In genomic region chr2:166950853-166951648, GRCm38 (mm10) we compare ENCODE assay signal across 7 mouse cellular contexts. TPM values are rescaled to one million over a fixed set of nuclear protein-coding genes. Genes with fewer than 3 reads are reported as not detected.
DNase-seq lines count a peak whose midpoint lies in the region; TF ChIP-seq lines count a peak whose summit lies in the region.

No protein-coding gene starts in this region.

- 90% methylated on average over 14 of the region's 14 CpGs for WGBS in thymus, adult 2 months

- H3K4me1 ChIP-seq in thymus, adult 2 months (replicated peaks; ENCODE audit: control insufficient read depth, insufficient read depth, low read length), result no peaks in the 10 kb centered on the region

- H3K4me3 ChIP-seq in thymus, adult 2 months (ENCODE audit: control insufficient read depth, insufficient read depth, low read length), result no peak overlapping the region

- no peak for TF ChIP-seq POLR2A in thymus, adult 2 months (IDR thresholded peaks at IDR 0.05; ENCODE audit: control insufficient read depth, extremely low read depth, insufficient read depth, low read length, poor library complexity)

- intact Hi-C loops in left cerebral cortex, postnatal 36 days (cut with DNase I), result no loop called here

- H3K27me3 ChIP-seq in thymus, adult 2 months (ENCODE audit: control insufficient read depth, insufficient read depth, low read length), result no peaks in the 10 kb centered on the region

- no peak overlapping the region for H3K27ac ChIP-seq in thymus, adult 2 months (ENCODE audit: control insufficient read depth, insufficient read depth, low read length)

- DNase-seq in left cerebral cortex, adult 11 months (ENCODE audit: low spot score), result peak; percentile 29
- no peak for DNase-seq in left cerebral cortex, adult 8-10 months (ENCODE audit: low spot score in 2 of 2)
- DNase-seq in adrenal gland, postnatal 14 days, result peak; percentile 59
- DNase-seq in cerebellum, adult 9-10 months, result peak; percentile 43
- DNase-seq in left cerebral cortex, postnatal 36 days (ENCODE audit: low spot score in 2 of 2), result peak; percentile 39 to 55
- no peak for DNase-seq in thymus, adult 2 months
- no peak for DNase-seq in urinary bladder, postnatal 4 days (ENCODE audit: low spot score in 2 of 2)

- TF ChIP-seq CTCF in thymus, adult 2 months (IDR thresholded peaks at IDR 0.05; ENCODE audit: borderline replicate concordance, control insufficient read depth, extremely low read depth, insufficient read depth, low read length, poor library complexity), result no peak

- H3K36me3 ChIP-seq in thymus, adult 2 months (ENCODE audit: control insufficient read depth, insufficient read depth, low read length), result peaks cover 82% of the 10 kb centered on the region

RNA-seq across cellular contexts. Expression of gene Stau1, which starts 45.0 kb away (rescaled TPM):
- total RNA-seq in left cerebral cortex, adult 8-10 months (2022), result 10 to 100 TPM; 62.6 to 66.0 (median 63.3) TPM
- total RNA-seq in adrenal gland, postnatal 14 days (2021), result 69.9 and 70.8 TPM in 2 replicates
- total RNA-seq in left cerebral cortex, postnatal 36 days (2021), result 10 to 100 TPM; 62.9 to 70.6 TPM
- polyA plus RNA-seq in thymus, adult 2 months (2012; rRNA removed), result 31.8 and 33.0 TPM in 2 replicates

RNA-seq across cellular contexts. Expression of gene Cse1l, which starts 45.2 kb away (rescaled TPM):
- 10 to 100 TPM; 55.4 to 61.0 (median 58.1) TPM for total RNA-seq in left cerebral cortex, adult 8-10 months (2022)
- total RNA-seq in adrenal gland, postnatal 14 days (2021), result 59.1 and 61.2 TPM in 2 replicates
- 10 to 100 TPM; 51.4 to 54.9 TPM for total RNA-seq in left cerebral cortex, postnatal 36 days (2021)
- polyA plus RNA-seq in thymus, adult 2 months (2012; rRNA removed), result 27.8 and 28.7 TPM in 2 replicates

Comparison
In these comparisons a context has a peak if more than half of its experiments do, and no peak if none do; other contexts are left out.
1. DNase-seq: peak in left cerebral cortex, adult 11 months (single experiment), adrenal gland, postnatal 14 days (single experiment), cerebellum, adult 9-10 months (single experiment) and left cerebral cortex, postnatal 36 days (2 of 2); none in left cerebral cortex, adult 8-10 months (0 of 2), thymus, adult 2 months (single experiment) and urinary bladder, postnatal 4 days (0 of 2).